Mouse (Mus musculus) adrenal gland, postnatal 14 days (tissue): ENCODE results near the gene Olfr43. TPM values are rescaled to one million over a fixed set of nuclear protein-coding genes. Genes with fewer than 3 reads are reported as not detected.

Source experiments
- DNase-seq: peaks from one replicate; pipeline ENCODE4 v3.0.0; 2021; ENCODE audit warnings: mixed read lengths
- long read RNA-seq, 2 experiments: library from polyadenylated mRNA; stranded (forward); transcript quantifications; one replicate each; pipeline ENCODE4 v2.0.0; 2021
- total RNA-seq: library from RNA; stranded (reverse); gene quantifications from 2 replicates; pipeline ENCODE4 v1.2.3, GENCODE M21; 2021

Gene Olfr43
- not detected in 2 replicates for total RNA-seq
- long read RNA-seq, experiment 1, result 0 reads
- long read RNA-seq, experiment 2, result 0 reads

DNA sequence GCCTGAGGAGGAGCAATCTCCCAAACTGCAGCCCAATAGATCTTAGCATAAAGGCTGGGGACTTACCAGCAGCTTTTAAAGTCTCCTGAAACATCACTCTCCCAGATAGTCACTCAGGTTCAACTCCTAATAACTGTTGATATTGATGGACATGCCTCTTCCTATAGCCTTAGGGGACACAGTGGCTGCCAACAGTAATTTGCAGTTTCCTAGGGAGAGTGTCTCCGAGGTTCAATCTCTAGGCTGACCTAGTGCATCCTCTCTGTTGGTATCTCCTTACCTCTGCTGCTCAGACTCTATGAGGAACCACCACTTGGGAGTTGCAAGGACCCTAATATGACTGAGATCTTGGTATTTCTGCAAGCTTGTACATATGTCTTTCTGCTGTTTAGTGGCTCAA is at the start of gene Olfr43:
Gene Olfr43, minus strand, starts transcription at position 101 of the 400 bp plus-strand sequence.
- no peak for DNase-seq

GRCm38 (mm10) chr11:74259508-74259907 is 48.3 kb upstream of the Olfr43 start, which contains the start of gene Olfr406:
TSS of gene Olfr406 (plus strand) at chr11:74259808.
- no peak for DNase-seq

- no peak for DNase-seq
These were observed 30.0 kb upstream of the Olfr43 start for GRCm38 (mm10) chr11:74241201-74241600.

GRCm38 (mm10) chr11:74185949-74186348 is 25.2 kb downstream of the Olfr43 start, which contains the start of gene Olfr403:
TSS of gene Olfr403 (plus strand) at chr11:74186249.
- no peak for DNase-seq

DNA sequence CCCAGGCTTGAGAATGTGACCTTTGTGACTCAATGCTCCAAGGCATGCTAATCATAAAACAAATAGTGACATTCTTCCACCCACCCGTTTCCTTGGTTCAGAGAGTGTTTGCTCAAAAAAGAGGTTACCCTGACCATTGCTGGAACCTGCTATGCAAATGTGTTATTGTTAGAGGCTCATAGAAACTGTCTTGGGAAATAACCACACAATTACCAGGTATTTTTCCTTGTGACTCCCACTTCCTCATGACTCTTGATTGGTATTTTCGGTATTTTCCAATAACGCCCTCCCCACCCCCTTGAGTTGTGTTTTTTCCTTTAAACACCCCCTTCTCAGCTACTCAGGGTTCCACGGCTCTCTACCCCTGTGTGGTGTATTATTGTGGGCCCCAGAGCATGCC is 27.4 kb downstream of the Olfr43 start:
- DNase-seq, result no peak

- DNase-seq, result no peak
These were observed 28.0 kb downstream of the Olfr43 start for GRCm38 (mm10) chr11:74183168-74183567.

GRCm38 (mm10) chr11:74168771-74169170 is 42.4 kb downstream of the Olfr43 start:
- no peak for DNase-seq

Other genes with a start within 250 kb of the Olfr43 start
- not detected in 2 replicates for gene Olfr398, start 221.0 kb downstream of the Olfr43 start, total RNA-seq
- gene Olfr139, start 154.8 kb downstream of the Olfr43 start, total RNA-seq, result not detected in 2 replicates
- not detected in 2 replicates for gene Olfr399, start 154.8 kb downstream of the Olfr43 start, total RNA-seq
- gene Zfp616, start 141.4 kb downstream of the Olfr43 start, total RNA-seq, result not detected in 2 replicates
- not detected in 2 replicates for gene Olfr401, start 97.7 kb downstream of the Olfr43 start, total RNA-seq
- gene Olfr402, start 57.9 kb downstream of the Olfr43 start, total RNA-seq, result not detected in 2 replicates
- gene Olfr403, start 25.1 kb downstream of the Olfr43 start, total RNA-seq, result not detected in 2 replicates
- gene Olfr406, start 48.4 kb upstream of the Olfr43 start, total RNA-seq, result not detected in 2 replicates
- not detected in 2 replicates for gene Olfr59, start 72.4 kb upstream of the Olfr43 start, total RNA-seq
- gene Olfr410, start 126.7 kb upstream of the Olfr43 start, total RNA-seq, result not detected in 2 replicates
- gene Olfr411, start 141.3 kb upstream of the Olfr43 start, total RNA-seq, result not detected in 2 replicates
- not detected in 2 replicates for gene Olfr412, start 150.7 kb upstream of the Olfr43 start, total RNA-seq